Mouse (Mus musculus) E14TG2a.4 (cell line): ENCODE results near the gene Krtap3-3.

ENCODE experiments used
- CTCF ChIP-seq: conservative IDR thresholded peaks from 2 replicates; pipeline ENCODE4 v1.5.1; 2014; ENCODE audit warnings: low read length
- POU5F1 ChIP-seq: IDR thresholded peaks from 2 replicates; pipeline ENCODE4 v1.6.1; 2014; ENCODE audit warnings: low read length, borderline replicate concordance

DNA sequence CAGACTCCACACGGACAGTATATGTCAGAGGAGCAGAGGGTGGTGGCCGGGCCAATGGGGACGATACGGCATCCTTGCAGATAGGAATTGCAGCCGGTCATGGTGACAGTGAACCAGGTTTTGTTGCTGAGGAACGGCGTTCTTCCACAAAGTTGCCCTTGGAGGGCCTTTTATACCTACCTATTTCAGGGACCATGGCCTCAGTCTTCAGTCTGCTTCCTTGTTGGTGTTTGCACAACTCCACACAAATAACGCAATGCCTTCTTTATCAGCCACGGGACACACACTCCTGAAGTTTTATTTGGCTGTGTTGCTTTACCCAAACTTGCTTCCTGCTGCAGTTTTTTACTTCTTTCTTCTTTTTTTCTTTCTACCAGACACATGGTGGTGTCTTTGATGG lies 8.7 kb upstream of the Krtap3-3 start, which contains the start of gene Gm11939:
- TF ChIP-seq CTCF: no peak
- no peak for TF ChIP-seq POU5F1
